Mouse (Mus musculus): ENCODE measurements around the gene Robo3.

- no peak for TF ChIP-seq CTCF (IDR thresholded peaks at IDR 0.05)
- TF ChIP-seq EP300 (IDR thresholded peaks at IDR 0.05), result no peak
These were observed 27.3 kb upstream of the Robo3 start for GRCm38 (mm10) chr9:37460043-37460960.
